Mouse (Mus musculus): ENCODE measurements at regions not wholly inside any gene's neighbourhood (a gene's known extent, or its start where the extent isn't known, plus 50 kb on each side); places are given as distances from the start of the nearest gene placed in this dataset.

GRCm38 (mm10) chr15:5646673-5647072, 402.7 kb upstream of the Ptger4 start:
- WGBS (ENCODE audit: missing documents) = 100% methylated on average over 1 of the region's 1 CpGs
- no peaks in the 10 kb centered on the region for H3K79me2 ChIP-seq (ENCODE audit: inconsistent target)
- no peak overlapping the region for H3K27ac ChIP-seq
- no peaks in the 10 kb centered on the region for H3K36me3 ChIP-seq (ENCODE audit: inconsistent target)
- H3K4me3 ChIP-seq (ENCODE audit: inconsistent target) = no peak overlapping the region

DNA sequence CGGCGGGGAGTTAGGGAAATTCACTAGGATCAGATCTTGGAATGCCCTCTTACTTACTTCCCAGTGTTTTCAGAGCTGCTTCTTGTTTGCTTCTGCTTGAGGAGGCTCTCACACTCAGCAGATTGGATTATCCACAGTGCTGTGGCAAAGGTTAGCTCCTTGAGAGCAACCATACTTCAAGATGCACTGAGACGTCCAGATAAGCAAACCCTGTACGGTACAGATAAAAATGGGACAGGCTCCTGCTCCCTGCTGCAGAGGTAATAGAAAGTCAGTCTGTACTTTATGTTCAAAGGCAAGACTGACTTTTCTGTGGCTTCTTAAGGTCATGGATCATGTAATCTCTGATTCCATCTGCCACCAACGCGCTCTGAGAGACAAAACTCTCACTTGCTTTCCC, 414.8 kb upstream of the Ptger4 start:
- 94% methylated on average over 6 of the region's 6 CpGs for WGBS (ENCODE audit: missing documents)
- Histone ChIP-seq H3K27ac (no peak overlapping the region), H3K4me3 (ENCODE audit: inconsistent target) (no peak overlapping the region), H3K36me3 (ENCODE audit: inconsistent target) (no peaks in the 10 kb centered on the region), H3K79me2 (ENCODE audit: inconsistent target) (no peaks in the 10 kb centered on the region)

DNA sequence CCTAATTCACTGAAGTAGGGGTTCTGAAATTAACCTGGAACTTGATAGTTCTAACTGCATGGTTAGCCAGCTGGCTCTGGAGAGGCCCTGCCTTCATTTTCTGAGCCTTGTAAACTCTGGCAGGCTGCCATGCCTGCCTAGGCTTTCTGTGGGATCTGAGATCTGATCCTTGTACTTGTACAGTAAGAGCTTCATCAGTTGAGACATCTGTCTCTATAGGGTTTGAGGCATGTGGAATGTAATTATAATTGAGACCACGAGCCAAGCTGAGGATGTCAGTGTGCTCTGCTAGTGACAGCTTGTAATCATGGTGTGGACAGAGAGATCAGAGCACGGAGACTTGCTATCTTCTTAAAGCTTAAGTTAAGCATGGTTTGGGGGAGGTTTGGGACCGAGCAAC, 416.8 kb upstream of the Ptger4 start:
- H3K27ac ChIP-seq = no peak overlapping the region
- no peak overlapping the region for H3K4me3 ChIP-seq (ENCODE audit: inconsistent target)
- no peaks in the 10 kb centered on the region for H3K36me3 ChIP-seq (ENCODE audit: inconsistent target)
- no peaks in the 10 kb centered on the region for H3K79me2 ChIP-seq (ENCODE audit: inconsistent target)
- WGBS (ENCODE audit: missing documents) = 80% methylated on average over 3 of the region's 3 CpGs

- H3K4me3 ChIP-seq (ENCODE audit: inconsistent target) = no peak overlapping the region
- no peaks in the 10 kb centered on the region for H3K79me2 ChIP-seq (ENCODE audit: inconsistent target)
- no peak overlapping the region for H3K27ac ChIP-seq
- H3K36me3 ChIP-seq (ENCODE audit: inconsistent target) = no peaks in the 10 kb centered on the region
These were observed 427.8 kb upstream of the Ptger4 start for GRCm38 (mm10) chr15:5671781-5672180.

DNA sequence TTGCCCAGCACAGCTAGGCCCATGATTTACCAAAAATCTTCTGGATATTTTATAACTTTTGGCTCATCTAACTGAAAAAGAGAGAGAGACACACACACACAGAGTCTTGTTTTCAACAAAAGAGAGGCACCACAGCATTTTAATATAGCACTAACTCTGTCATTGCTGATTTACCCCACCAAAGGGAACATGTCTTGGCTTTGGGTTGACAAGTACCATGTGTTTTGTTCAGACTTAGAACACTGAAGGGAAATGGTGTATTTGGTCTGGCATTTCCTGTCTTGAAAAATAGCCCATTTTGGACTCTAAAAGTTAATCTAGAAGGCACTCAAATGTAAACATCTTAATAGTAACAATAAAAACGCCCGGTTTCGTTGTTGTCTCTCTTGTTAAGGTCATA, 432.7 kb upstream of the Ptger4 start:
- no peak overlapping the region for H3K27ac ChIP-seq
- 94% methylated on average over 3 of the region's 3 CpGs for WGBS (ENCODE audit: missing documents)

GRCm38 (mm10) chr15:5693810-5694209, 449.8 kb upstream of the Ptger4 start:
- Histone ChIP-seq H3K36me3 (ENCODE audit: inconsistent target) (no peaks in the 10 kb centered on the region), H3K4me3 (ENCODE audit: inconsistent target) (no peak overlapping the region), H3K27ac (no peak overlapping the region), H3K79me2 (ENCODE audit: inconsistent target) (no peaks in the 10 kb centered on the region)
- WGBS (ENCODE audit: missing documents) = 78% methylated on average over 1 of the region's 1 CpGs

More for the DNA sequence above, 432.7 kb upstream of the Ptger4 start:
- H3K4me3 ChIP-seq (ENCODE audit: inconsistent target) = no peak overlapping the region
- H3K36me3 ChIP-seq (ENCODE audit: inconsistent target) = no peaks in the 10 kb centered on the region
- no peaks in the 10 kb centered on the region for H3K79me2 ChIP-seq (ENCODE audit: inconsistent target)

GRCm38 (mm10) chr15:5695015-5695414, 451.0 kb upstream of the Ptger4 start:
- no peaks in the 10 kb centered on the region for H3K36me3 ChIP-seq (ENCODE audit: inconsistent target)
- WGBS (ENCODE audit: missing documents) = 73% methylated on average over 3 of the region's 3 CpGs
- H3K4me3 ChIP-seq (ENCODE audit: inconsistent target) = no peak overlapping the region
- H3K79me2 ChIP-seq (ENCODE audit: inconsistent target) = no peaks in the 10 kb centered on the region
- H3K27ac ChIP-seq = no peak overlapping the region

GRCm38 (mm10) chr15:5708454-5708853, 464.5 kb upstream of the Ptger4 start:
- Histone ChIP-seq H3K4me3 (ENCODE audit: inconsistent target) (no peak overlapping the region), H3K27ac (no peak overlapping the region), H3K79me2 (ENCODE audit: inconsistent target) (no peaks in the 10 kb centered on the region), H3K36me3 (ENCODE audit: inconsistent target) (no peaks in the 10 kb centered on the region)
- WGBS (ENCODE audit: missing documents) = 21% methylated on average over 5 of the region's 5 CpGs

DNA sequence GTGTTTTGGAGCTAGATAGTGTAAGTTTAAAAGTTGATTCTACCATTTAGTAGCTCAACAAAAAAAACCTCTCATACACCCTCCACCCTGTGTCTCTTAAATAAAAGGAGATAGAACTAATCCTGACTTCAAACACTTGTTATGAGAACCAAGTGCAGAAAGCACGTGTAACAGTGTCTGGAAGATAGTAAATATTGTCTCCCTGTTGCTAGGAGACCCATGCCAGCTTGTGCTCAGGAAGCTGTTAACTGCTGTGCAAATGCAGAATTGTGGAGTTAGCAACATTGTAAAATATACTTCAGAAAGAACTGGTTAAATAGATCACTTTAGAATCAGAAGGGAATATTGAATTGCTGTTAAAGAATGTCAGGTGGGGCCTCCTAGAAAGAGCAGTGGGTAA, 496.7 kb upstream of the Ptger4 start:
- H3K4me3 ChIP-seq (ENCODE audit: inconsistent target) = no peak overlapping the region
- no peaks in the 10 kb centered on the region for H3K36me3 ChIP-seq (ENCODE audit: inconsistent target)
- 14% methylated on average over 1 of the region's 1 CpGs for WGBS (ENCODE audit: missing documents)
- H3K79me2 ChIP-seq (ENCODE audit: inconsistent target) = no peaks in the 10 kb centered on the region
- no peak overlapping the region for H3K27ac ChIP-seq

GRCm38 (mm10) chr15:5743893-5744292, 499.9 kb upstream of the Ptger4 start:
- Histone ChIP-seq H3K79me2 (ENCODE audit: inconsistent target) (no peaks in the 10 kb centered on the region), H3K4me3 (ENCODE audit: inconsistent target) (no peak overlapping the region), H3K36me3 (ENCODE audit: inconsistent target) (no peaks in the 10 kb centered on the region), H3K27ac (no peak overlapping the region)
- 98% methylated on average over 5 of the region's 5 CpGs for WGBS (ENCODE audit: missing documents)

- H3K4me3 ChIP-seq (ENCODE audit: inconsistent target) = no peak overlapping the region
- no peaks in the 10 kb centered on the region for H3K36me3 ChIP-seq (ENCODE audit: inconsistent target)
- WGBS (ENCODE audit: missing documents) = 100% methylated on average over 2 of the region's 2 CpGs
- H3K27ac ChIP-seq = no peak overlapping the region
- no peaks in the 10 kb centered on the region for H3K79me2 ChIP-seq (ENCODE audit: inconsistent target)
These were observed 514.7 kb upstream of the Ptger4 start for GRCm38 (mm10) chr15:5758690-5759089.

- Histone ChIP-seq H3K4me3 (ENCODE audit: inconsistent target) (no peak overlapping the region), H3K36me3 (ENCODE audit: inconsistent target) (no peaks in the 10 kb centered on the region), H3K27ac (no peak overlapping the region), H3K79me2 (ENCODE audit: inconsistent target) (no peaks in the 10 kb centered on the region)
- 94% methylated on average over 4 of the region's 4 CpGs for WGBS (ENCODE audit: missing documents)
These were observed 518.2 kb upstream of the Ptger4 start for GRCm38 (mm10) chr15:5762216-5762615.

- 80% methylated on average over 4 of the region's 4 CpGs for WGBS (ENCODE audit: missing documents)
- Histone ChIP-seq H3K36me3 (ENCODE audit: inconsistent target) (no peaks in the 10 kb centered on the region), H3K4me3 (ENCODE audit: inconsistent target) (no peak overlapping the region)
These were observed 522.5 kb upstream of the Dab2 start for GRCm38 (mm10) chr15:5777074-5777473.

GRCm38 (mm10) chr15:5799917-5800316, 499.7 kb upstream of the Dab2 start:
- Histone ChIP-seq H3K79me2 (ENCODE audit: inconsistent target) (no peaks in the 10 kb centered on the region), H3K36me3 (ENCODE audit: inconsistent target) (no peaks in the 10 kb centered on the region), H3K4me3 (ENCODE audit: inconsistent target) (no peak overlapping the region), H3K27ac (no peak overlapping the region)
- WGBS (ENCODE audit: missing documents) = 96% methylated on average over 3 of the region's 3 CpGs

More at GRCm38 (mm10) chr15:5777074-5777473, 522.5 kb upstream of the Dab2 start:
- Histone ChIP-seq H3K79me2 (ENCODE audit: inconsistent target) (no peaks in the 10 kb centered on the region), H3K27ac (no peak overlapping the region)

DNA sequence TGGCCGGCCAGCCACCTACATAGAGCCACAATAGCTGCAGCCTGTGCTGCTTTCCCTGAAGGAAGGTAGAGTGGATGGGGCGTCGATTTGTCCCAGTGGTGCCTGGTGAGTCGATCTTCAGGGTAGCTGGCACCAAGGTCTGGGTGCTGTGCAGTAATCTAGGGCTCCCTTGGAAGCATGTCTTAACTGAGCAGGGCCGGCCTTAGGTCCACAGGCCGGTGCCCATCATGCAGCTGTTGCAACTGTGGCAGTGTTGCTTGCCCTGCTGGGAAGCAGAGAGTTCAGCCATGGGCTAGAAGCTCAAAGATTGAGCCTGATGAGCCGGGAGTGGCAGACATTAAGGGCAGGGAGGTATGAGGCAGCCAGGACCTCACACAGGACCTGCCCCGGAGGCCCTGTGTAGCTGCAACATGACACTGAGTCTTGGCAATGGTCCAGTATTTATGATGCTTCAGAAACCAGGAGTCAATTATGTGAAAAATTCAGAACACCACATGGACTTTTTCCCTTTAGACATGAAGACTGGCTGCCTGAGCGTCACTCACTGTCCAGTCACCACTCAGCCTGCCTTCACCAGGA, 488.3 kb upstream of the Dab2 start:
- no peak overlapping the region for H3K27ac ChIP-seq
- 96% methylated on average over 9 of the region's 9 CpGs for WGBS (ENCODE audit: missing documents)
- H3K79me2 ChIP-seq (ENCODE audit: inconsistent target) = no peaks in the 10 kb centered on the region
- H3K36me3 ChIP-seq (ENCODE audit: inconsistent target) = no peaks in the 10 kb centered on the region
- H3K4me3 ChIP-seq (ENCODE audit: inconsistent target) = no peak overlapping the region

GRCm38 (mm10) chr15:5811958-5812357, 487.6 kb upstream of the Dab2 start:
- H3K4me3 ChIP-seq (ENCODE audit: inconsistent target) = no peak overlapping the region
- WGBS (ENCODE audit: missing documents) = 100% methylated on average over 1 of the region's 1 CpGs

More at GRCm38 (mm10) chr15:5811958-5812357, 487.6 kb upstream of the Dab2 start:
- Histone ChIP-seq H3K79me2 (ENCODE audit: inconsistent target) (no peaks in the 10 kb centered on the region), H3K36me3 (ENCODE audit: inconsistent target) (no peaks in the 10 kb centered on the region), H3K27ac (no peak overlapping the region)
